Mouse (Mus musculus): ENCODE data around the gene Gnao1. TPM values are rescaled to one million over a fixed set of nuclear protein-coding genes. Genes with fewer than 3 reads are reported as not detected.

Gene Gnao1
- polyA plus RNA-seq (2012; ENCODE audit: insufficient read depth, insufficient read length, low replicate concordance, missing spikeins) = 636 TPM in 1 of 2 replicates, not detected in the other

GRCm38 (mm10) chr8:93809686-93810027 lies at the start of gene Gnao1:
Gnao1 (plus strand) TSS chr8:93809966.
- TF ChIP-seq CTCF (IDR thresholded peaks at IDR 0.05; ENCODE audit: insufficient read depth, low read depth, low read length) (no peak), POLR2A (IDR thresholded peaks at IDR 0.05; ENCODE audit: insufficient read depth, low read depth, low read length) (no peak)
- Histone ChIP-seq H3K27ac (ENCODE audit: insufficient read depth, low read depth, low read length) (peak within 1 kb of the TSS; percentile 80), H3K4me3 (ENCODE audit: insufficient read depth, low read depth, low read length) (peak within 1 kb of the TSS; percentile 80), H3K4me1 (ENCODE audit: control insufficient read depth, insufficient read depth, low read length) (0 out of 2 replicates have a peak, but pooled peaks cover under 1% of the 10 kb centered on the region)
- 8% methylated on average over 9 of the region's 9 CpGs for WGBS

DNA sequence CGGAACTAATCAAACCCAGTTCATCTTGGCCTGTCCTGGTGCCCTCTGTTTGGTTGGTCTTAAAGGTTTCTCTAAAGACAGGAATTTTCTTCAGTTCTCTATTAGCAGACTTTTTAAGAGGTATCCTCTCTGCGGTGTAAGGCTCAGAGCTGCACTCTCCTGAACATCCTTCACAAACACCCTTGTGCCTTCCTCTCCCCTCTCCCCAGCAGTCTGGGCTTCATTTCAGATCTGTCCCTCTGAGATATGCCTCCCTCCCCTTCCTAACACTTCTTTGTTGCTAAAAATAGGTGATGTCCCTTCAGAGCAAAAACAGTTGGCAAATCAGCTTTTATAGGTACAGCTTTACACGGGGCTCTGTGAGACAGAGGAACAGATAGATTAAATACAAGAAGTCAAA lies 32.2 kb upstream of the Gnao1 start:
- Histone ChIP-seq H3K27ac (ENCODE audit: insufficient read depth, low read depth, low read length) (no peak overlapping the region), H3K4me3 (ENCODE audit: insufficient read depth, low read depth, low read length) (no peak overlapping the region), H3K4me1 (ENCODE audit: control insufficient read depth, insufficient read depth, low read length) (no peaks in the 10 kb centered on the region; the same call in 1 of the 2 replicates)
- WGBS = 49% methylated on average over 3 of the region's 3 CpGs
- TF ChIP-seq POLR2A (IDR thresholded peaks at IDR 0.05; ENCODE audit: insufficient read depth, low read depth, low read length) = no peak

- Histone ChIP-seq H3K27ac (ENCODE audit: insufficient read depth, low read depth, low read length) (no peak overlapping the region), H3K4me1 (ENCODE audit: control insufficient read depth, insufficient read depth, low read length) (no peaks in the 10 kb centered on the region), H3K4me3 (ENCODE audit: insufficient read depth, low read depth, low read length) (no peak overlapping the region)
- WGBS = 82% methylated on average over 3 of the region's 3 CpGs
- no peak for TF ChIP-seq CTCF (IDR thresholded peaks at IDR 0.05; ENCODE audit: insufficient read depth, low read depth, low read length)
- TF ChIP-seq POLR2A (IDR thresholded peaks at IDR 0.05; ENCODE audit: insufficient read depth, low read depth, low read length) = no peak
Observed at GRCm38 (mm10) chr8:93809226-93809625, 540 bp upstream of the Gnao1 start.

DNA sequence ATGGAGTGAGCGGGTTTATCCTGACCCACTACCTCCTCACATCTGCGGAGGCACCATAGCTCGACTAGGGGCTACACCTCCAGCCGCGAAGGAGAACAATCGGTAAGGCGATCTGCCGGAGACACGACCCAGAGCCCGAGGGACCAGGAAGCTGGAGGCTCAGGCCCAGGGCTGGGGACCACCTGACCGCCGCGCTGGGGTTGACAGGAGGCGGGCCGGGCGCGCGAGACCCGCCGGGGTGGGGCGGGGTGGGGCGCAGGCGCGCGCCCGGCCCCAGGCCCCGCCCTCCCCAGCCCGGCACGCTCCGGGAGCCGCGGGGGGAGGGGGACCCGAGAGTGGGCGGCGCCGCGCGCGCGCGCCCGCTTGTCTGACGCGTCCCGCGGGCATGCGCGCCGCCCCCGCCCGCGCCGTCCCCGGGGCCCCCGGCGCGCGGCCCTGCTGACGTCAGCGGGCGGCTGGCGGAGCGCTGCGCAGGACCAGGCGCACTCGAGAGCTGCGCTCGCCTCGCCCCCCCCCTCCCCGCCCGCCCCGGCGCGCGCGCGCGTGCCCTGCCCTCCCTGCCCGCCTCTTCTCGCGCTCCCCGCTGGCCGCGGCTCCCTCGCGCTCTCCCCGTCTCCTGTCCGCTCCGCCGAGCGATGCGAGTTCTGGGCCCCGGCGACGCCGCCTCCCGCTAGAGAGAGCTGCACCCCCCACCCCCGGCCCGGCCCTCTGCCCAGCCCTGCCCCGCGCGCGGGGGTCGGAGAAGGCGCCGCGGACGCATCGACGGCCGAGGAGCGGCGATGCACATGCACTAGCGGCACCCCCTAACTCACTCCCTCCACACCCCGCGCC lies 477 bp downstream of the Gnao1 start:
- TF ChIP-seq CTCF (IDR thresholded peaks at IDR 0.05; ENCODE audit: insufficient read depth, low read depth, low read length) (no peak), POLR2A (IDR thresholded peaks at IDR 0.05; ENCODE audit: insufficient read depth, low read depth, low read length) (peak; percentile 46)
- Histone ChIP-seq H3K4me1 (ENCODE audit: control insufficient read depth, insufficient read depth, low read length) (peaks cover 4% of the 10 kb centered on the region; the same call in 1 of the 2 replicates), H3K27ac (ENCODE audit: insufficient read depth, low read depth, low read length) (peak overlapping the region; percentile 80), H3K4me3 (ENCODE audit: insufficient read depth, low read depth, low read length) (peak overlapping the region; percentile 80)
- WGBS = 2% methylated on average over 80 of the region's 116 CpGs

GRCm38 (mm10) chr8:93810859-93811602 lies 1.3 kb downstream of the Gnao1 start:
- TF ChIP-seq CTCF (IDR thresholded peaks at IDR 0.05; ENCODE audit: insufficient read depth, low read depth, low read length) (no peak), POLR2A (IDR thresholded peaks at IDR 0.05; ENCODE audit: insufficient read depth, low read depth, low read length) (no peak)
- WGBS = under 1% methylated on average over 49 of the region's 53 CpGs
- H3K27ac ChIP-seq (ENCODE audit: insufficient read depth, low read depth, low read length) = peak overlapping the region; percentile 80

DNA sequence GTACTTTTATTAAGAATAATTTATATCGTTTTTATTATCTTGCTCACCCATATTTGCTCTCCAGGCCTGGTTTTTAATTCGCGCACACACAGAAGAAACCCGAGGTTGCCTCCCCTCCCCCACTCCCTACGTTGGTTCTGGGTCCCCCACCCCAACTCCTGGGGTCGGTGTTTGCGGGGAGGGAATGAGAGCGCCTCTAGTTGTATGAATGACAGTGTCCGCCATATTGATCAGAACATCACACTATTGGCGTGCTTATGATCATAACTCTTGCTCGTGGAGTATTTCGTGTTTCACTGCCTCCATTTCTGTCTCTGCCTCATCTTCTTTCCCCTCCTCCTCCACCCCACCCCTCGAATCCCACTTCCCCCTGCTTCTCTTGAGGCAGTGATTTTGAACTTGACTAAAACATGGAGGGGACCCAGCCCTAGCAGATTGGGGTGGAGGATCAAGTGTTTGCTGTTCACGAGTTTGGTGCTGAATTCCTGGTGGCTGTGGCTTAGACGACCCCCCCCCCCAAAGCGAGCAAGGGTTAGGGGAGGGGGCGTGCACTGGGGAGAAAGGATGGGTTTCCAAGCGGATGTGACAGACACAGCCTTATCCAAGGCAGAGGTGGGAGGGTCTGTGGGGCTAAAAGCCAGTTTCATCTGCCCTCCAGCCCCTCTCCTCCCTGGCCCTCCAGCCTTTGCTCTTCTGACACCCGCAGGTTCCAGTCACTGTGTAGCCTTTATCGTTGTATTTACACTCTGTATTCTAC lies 2.1 kb downstream of the Gnao1 start:
- TF ChIP-seq CTCF (IDR thresholded peaks at IDR 0.05; ENCODE audit: insufficient read depth, low read depth, low read length) (no peak), POLR2A (IDR thresholded peaks at IDR 0.05; ENCODE audit: insufficient read depth, low read depth, low read length) (no peak)
- peak overlapping the region; percentile 80 for H3K4me3 ChIP-seq (ENCODE audit: insufficient read depth, low read depth, low read length)
- H3K4me1 ChIP-seq (ENCODE audit: control insufficient read depth, insufficient read depth, low read length) = peaks cover 11% of the 10 kb centered on the region
- H3K27ac ChIP-seq (ENCODE audit: insufficient read depth, low read depth, low read length) = peak overlapping the region; percentile 90
- WGBS = 5% methylated on average over 20 of the region's 20 CpGs

More at GRCm38 (mm10) chr8:93810859-93811602, 1.3 kb downstream of the Gnao1 start:
- Histone ChIP-seq H3K4me1 (ENCODE audit: control insufficient read depth, insufficient read depth, low read length) (peaks cover 7% of the 10 kb centered on the region), H3K4me3 (ENCODE audit: insufficient read depth, low read depth, low read length) (peak overlapping the region; percentile 80)

DNA sequence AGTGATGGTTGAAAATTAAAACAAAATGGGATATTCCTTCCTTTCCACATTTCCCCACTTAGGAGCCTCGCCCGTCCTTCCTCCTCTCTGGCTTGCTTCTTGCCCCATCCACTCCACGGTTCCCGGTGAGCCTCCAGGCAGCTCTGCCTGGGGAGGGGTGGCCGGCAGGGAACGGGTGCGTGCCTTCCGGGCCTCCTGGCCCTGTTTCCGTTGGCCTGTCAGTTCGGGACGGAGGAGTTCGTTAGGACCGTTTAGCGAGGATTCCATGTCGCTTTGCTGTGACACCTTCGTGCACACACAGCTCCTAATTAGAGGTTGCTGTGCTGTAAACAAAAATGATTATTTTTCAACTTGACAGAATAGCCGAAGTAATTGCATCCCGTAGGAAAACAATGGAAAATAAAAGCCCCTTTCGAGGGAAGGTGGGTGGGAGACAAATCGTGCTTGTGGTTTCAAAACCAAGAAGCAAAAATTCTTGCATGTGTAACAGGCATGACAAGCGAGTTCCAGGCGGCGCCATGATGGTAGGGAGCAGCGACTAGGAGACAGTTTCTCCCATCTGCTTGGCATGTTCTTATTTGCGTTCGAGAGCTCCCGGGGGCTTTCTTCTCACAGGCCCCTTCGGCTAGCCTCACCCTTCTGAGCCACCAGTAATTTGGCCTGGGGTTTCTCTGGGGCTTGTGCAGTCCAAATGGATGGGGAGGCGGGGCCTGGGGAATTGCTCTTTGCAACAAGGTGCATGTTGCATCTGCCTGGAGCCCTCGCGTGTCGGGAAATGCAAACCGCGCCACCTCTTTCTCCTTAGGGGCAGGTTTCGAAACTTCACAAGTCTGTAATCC lies 3.0 kb downstream of the Gnao1 start:
- under 1% methylated on average over 35 of the region's 35 CpGs for WGBS
- TF ChIP-seq POLR2A (IDR thresholded peaks at IDR 0.05; ENCODE audit: insufficient read depth, low read depth, low read length) = 0 out of 2 replicates have a peak, but pooled peaks have one; percentile 26
- TF ChIP-seq CTCF (IDR thresholded peaks at IDR 0.05; ENCODE audit: insufficient read depth, low read depth, low read length) = no peak
- H3K27ac ChIP-seq (ENCODE audit: insufficient read depth, low read depth, low read length) = peak overlapping the region; percentile 90
- peak overlapping the region; percentile 80 for H3K4me3 ChIP-seq (ENCODE audit: insufficient read depth, low read depth, low read length)
- peaks cover 11% of the 10 kb centered on the region for H3K4me1 ChIP-seq (ENCODE audit: control insufficient read depth, insufficient read depth, low read length)

DNA sequence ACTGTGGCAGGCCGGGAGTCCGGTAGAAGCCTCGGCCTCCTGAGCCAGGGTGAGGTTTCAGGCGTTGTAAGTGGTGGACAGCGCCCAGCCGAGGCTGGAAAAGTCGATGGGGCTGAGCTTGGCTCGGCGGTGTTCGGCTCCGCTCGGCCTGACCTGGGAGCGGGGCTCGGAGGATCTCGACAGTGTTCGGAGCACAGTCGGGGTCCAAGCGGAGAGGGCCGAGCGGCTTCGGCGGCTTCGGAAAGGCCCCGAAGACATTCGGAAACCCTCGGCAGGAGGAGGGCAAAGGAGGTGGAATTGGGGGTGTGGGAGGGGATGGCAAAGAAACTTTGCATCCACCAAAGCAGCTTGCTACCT lies 3.6 kb downstream of the Gnao1 start:
- Histone ChIP-seq H3K4me1 (ENCODE audit: control insufficient read depth, insufficient read depth, low read length) (peaks cover 11% of the 10 kb centered on the region), H3K4me3 (ENCODE audit: insufficient read depth, low read depth, low read length) (peak overlapping the region; percentile 80), H3K27ac (ENCODE audit: insufficient read depth, low read depth, low read length) (peak overlapping the region; percentile 90)
- under 1% methylated on average over 26 of the region's 26 CpGs for WGBS
- TF ChIP-seq CTCF (IDR thresholded peaks at IDR 0.05; ENCODE audit: insufficient read depth, low read depth, low read length) = no peak
- no peak for TF ChIP-seq POLR2A (IDR thresholded peaks at IDR 0.05; ENCODE audit: insufficient read depth, low read depth, low read length)

Data from olfactory bulb, adult 2 months (tissue).